Mouse (Mus musculus): ENCODE measurements at regions not wholly inside any gene's neighbourhood (a gene's known extent, or its start where the extent isn't known, plus 50 kb on each side); places are given as distances from the start of the nearest gene placed in this dataset.
A peak's percentile ranks its signal among the peaks of the same experiment; 100 is the strongest.

GRCm38 (mm10) chr1:168823184-168823583 is 391.1 kb upstream of the Pbx1 start:
- Histone ChIP-seq H3K36me3 (no peaks in the 10 kb centered on the region), H3K4me1 (no peaks in the 10 kb centered on the region), H3K4me3 (no peak overlapping the region), H3K27ac (no peak overlapping the region), H3K9me3 (replicated peaks) (no peaks in the 10 kb centered on the region), H3K27me3 (ENCODE audit: low read depth, poor library complexity, severe bottlenecking) (no peaks in the 10 kb centered on the region)
- DNase-seq (ENCODE audit: low spot score) = no peak
- WGBS = 90% methylated on average over 3 of the region's 3 CpGs

GRCm38 (mm10) chr1:168818381-168818780 is 386.3 kb upstream of the Pbx1 start:
- Histone ChIP-seq H3K27ac (no peak overlapping the region), H3K36me3 (no peaks in the 10 kb centered on the region), H3K9me3 (replicated peaks) (no peaks in the 10 kb centered on the region), H3K4me3 (no peak overlapping the region), H3K27me3 (ENCODE audit: low read depth, poor library complexity, severe bottlenecking) (no peaks in the 10 kb centered on the region), H3K4me1 (no peaks in the 10 kb centered on the region)
- 94% methylated on average over 5 of the region's 5 CpGs for WGBS
- DNase-seq (ENCODE audit: low spot score) = no peak

DNA sequence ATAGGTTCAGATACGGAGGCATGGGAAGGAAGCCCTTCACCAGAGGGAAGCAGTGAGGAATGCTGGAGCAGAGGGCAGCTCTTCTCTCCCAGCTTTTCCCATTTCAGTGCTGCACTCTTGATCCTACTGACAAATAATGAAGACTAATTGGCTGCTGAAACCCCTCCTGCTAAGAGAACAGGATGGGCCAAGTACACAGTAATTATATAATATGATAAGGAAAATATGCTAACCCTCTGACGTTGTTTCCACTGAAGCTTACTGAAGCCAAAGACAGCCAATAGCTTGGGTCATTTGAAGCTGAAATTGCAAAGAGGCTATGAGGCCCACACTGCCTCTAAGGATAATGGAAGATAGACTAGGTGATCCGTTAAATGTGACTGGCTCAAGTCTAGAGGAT is 375.0 kb upstream of the Pbx1 start:
- H3K9me3 ChIP-seq (replicated peaks) = no peaks in the 10 kb centered on the region
- no peaks in the 10 kb centered on the region for H3K36me3 ChIP-seq
- H3K4me3 ChIP-seq = no peak overlapping the region
- 40% methylated on average over 3 of the region's 3 CpGs for WGBS
- DNase-seq (ENCODE audit: low spot score) = no peak
- no peak overlapping the region for H3K27ac ChIP-seq
- no peaks in the 10 kb centered on the region for H3K27me3 ChIP-seq (ENCODE audit: low read depth, poor library complexity, severe bottlenecking)
- no peaks in the 10 kb centered on the region for H3K4me1 ChIP-seq

DNA sequence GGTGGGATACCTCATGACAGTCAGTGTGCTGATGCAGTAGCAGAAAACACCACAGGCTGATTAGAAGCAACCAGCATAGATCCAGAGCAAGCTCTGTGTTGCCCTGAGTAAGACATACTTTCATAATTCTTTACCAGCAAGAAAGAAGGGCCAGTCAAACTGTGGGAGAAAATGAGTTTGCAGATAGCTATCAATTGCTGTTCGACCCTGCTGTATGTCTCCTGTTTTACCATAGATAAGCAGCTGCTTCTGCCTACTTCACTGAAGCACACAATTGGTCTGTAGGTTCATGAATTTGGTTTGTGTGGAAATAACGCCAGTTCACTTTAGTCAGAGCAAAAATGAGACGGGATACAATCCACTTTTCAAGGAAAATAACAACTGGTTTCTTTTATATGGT is 373.4 kb upstream of the Pbx1 start:
- no peak for DNase-seq (ENCODE audit: low spot score)
- H3K36me3 ChIP-seq = no peaks in the 10 kb centered on the region
- 90% methylated on average over 3 of the region's 3 CpGs for WGBS
- no peaks in the 10 kb centered on the region for H3K9me3 ChIP-seq (replicated peaks)
- H3K4me1 ChIP-seq = no peaks in the 10 kb centered on the region
- H3K27me3 ChIP-seq (ENCODE audit: low read depth, poor library complexity, severe bottlenecking) = no peaks in the 10 kb centered on the region
- no peak overlapping the region for H3K4me3 ChIP-seq
- H3K27ac ChIP-seq = no peak overlapping the region

GRCm38 (mm10) chr1:168801046-168801445 is 369.0 kb upstream of the Pbx1 start:
- no peak overlapping the region for H3K27ac ChIP-seq
- H3K27me3 ChIP-seq (ENCODE audit: low read depth, poor library complexity, severe bottlenecking) = no peaks in the 10 kb centered on the region
- no peak for DNase-seq (ENCODE audit: low spot score)
- H3K36me3 ChIP-seq = no peaks in the 10 kb centered on the region
- H3K4me3 ChIP-seq = no peak overlapping the region
- 91% methylated on average over 1 of the region's 1 CpGs for WGBS
- no peaks in the 10 kb centered on the region for H3K4me1 ChIP-seq
- no peaks in the 10 kb centered on the region for H3K9me3 ChIP-seq (replicated peaks)

GRCm38 (mm10) chr1:168786731-168787130 is 354.7 kb upstream of the Pbx1 start:
- Histone ChIP-seq H3K27ac (0 out of 2 replicates have a peak overlapping the region, but pooled peaks have one; percentile 61), H3K9me3 (replicated peaks) (no peaks in the 10 kb centered on the region), H3K4me3 (no peak overlapping the region), H3K27me3 (ENCODE audit: low read depth, poor library complexity, severe bottlenecking) (no peaks in the 10 kb centered on the region), H3K36me3 (no peaks in the 10 kb centered on the region), H3K4me1 (peaks cover 15% of the 10 kb centered on the region)
- WGBS = 42% methylated on average over 3 of the region's 3 CpGs
- DNase-seq (ENCODE audit: low spot score) = no peak

- peaks cover 15% of the 10 kb centered on the region for H3K4me1 ChIP-seq
- DNase-seq (ENCODE audit: low spot score) = no peak
- H3K36me3 ChIP-seq = no peaks in the 10 kb centered on the region
- no peak overlapping the region for H3K27ac ChIP-seq
- no peaks in the 10 kb centered on the region for H3K27me3 ChIP-seq (ENCODE audit: low read depth, poor library complexity, severe bottlenecking)
- H3K4me3 ChIP-seq = no peak overlapping the region
- H3K9me3 ChIP-seq (replicated peaks) = no peaks in the 10 kb centered on the region
Observed at GRCm38 (mm10) chr1:168783851-168784250, 351.8 kb upstream of the Pbx1 start.

DNA sequence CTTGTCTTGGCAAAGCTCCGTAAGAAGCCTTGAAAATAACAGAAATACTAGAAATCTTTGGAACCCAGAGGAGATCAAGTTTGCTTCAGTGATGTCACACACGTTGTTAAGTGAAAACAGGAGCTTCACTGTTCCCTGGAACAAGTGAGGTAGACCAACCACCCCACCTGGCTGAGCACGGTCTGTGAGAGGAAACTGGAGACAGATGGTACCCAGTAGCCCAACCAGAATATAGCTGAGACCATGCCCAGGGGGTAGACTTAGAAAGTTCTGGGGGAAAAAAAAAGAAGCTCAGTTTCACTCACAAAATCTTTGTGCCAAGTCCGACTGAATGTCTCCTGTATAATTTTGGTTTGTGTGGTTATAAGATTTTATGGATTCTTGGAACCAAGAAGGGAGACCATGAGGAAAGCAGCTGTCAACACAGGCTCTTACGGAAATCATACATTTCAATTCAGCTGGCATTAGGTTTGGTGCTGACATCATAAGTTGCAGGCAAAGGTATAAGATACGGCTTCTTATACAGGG is 332.4 kb upstream of the Pbx1 start:
- no peaks in the 10 kb centered on the region for H3K9me3 ChIP-seq (replicated peaks)
- H3K4me1 ChIP-seq = peaks cover 17% of the 10 kb centered on the region
- WGBS = 84% methylated on average over 6 of the region's 6 CpGs
- H3K36me3 ChIP-seq = no peaks in the 10 kb centered on the region
- no peaks in the 10 kb centered on the region for H3K27me3 ChIP-seq (ENCODE audit: low read depth, poor library complexity, severe bottlenecking)
- no peak for DNase-seq (ENCODE audit: low spot score)
- H3K27ac ChIP-seq = no peak overlapping the region
- H3K4me3 ChIP-seq = no peak overlapping the region

GRCm38 (mm10) chr1:168761095-168761494 is 329.0 kb upstream of the Pbx1 start:
- whole genome bisulfite sequencing = 87% methylated on average over 2 of the region's 2 CpGs
- no peak overlapping the region for H3K27ac ChIP-seq

DNA sequence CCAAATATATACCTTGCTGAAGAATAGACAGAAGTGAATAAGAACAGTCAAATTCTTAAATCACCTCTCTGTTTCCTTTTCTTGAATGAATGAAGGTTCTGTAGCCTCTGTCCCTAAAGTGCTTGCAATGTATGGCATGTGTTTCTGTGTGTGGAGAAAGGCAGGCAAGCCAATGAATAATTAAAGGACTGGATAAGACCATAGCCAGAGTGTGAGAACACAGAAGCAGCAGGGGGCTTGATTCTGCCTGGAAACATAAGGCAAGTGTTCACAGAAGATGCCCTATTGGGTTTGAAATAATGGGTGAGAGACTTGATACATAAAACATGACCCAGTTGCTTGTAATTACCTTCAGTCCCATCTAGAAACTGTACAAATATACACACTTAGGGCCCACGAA is 328.2 kb upstream of the Pbx1 start:
- no peak overlapping the region for H3K27ac ChIP-seq
- H3K4me3 ChIP-seq = no peak overlapping the region
- no peak for DNase-seq (ENCODE audit: low spot score)
- peaks cover 30% of the 10 kb centered on the region for H3K4me1 ChIP-seq
- H3K9me3 ChIP-seq (replicated peaks) = no peaks in the 10 kb centered on the region
- H3K27me3 ChIP-seq (ENCODE audit: low read depth, poor library complexity, severe bottlenecking) = no peaks in the 10 kb centered on the region
- H3K36me3 ChIP-seq = no peaks in the 10 kb centered on the region
- 88% methylated on average over 1 of the region's 1 CpGs for WGBS

More at GRCm38 (mm10) chr1:168761095-168761494, 329.0 kb upstream of the Pbx1 start:
- Histone ChIP-seq H3K9me3 (replicated peaks) (no peaks in the 10 kb centered on the region), H3K4me3 (no peak overlapping the region), H3K4me1 (peaks cover 22% of the 10 kb centered on the region), H3K27me3 (ENCODE audit: low read depth, poor library complexity, severe bottlenecking) (no peaks in the 10 kb centered on the region), H3K36me3 (no peaks in the 10 kb centered on the region)
- DNase-seq (ENCODE audit: low spot score) = no peak

DNA sequence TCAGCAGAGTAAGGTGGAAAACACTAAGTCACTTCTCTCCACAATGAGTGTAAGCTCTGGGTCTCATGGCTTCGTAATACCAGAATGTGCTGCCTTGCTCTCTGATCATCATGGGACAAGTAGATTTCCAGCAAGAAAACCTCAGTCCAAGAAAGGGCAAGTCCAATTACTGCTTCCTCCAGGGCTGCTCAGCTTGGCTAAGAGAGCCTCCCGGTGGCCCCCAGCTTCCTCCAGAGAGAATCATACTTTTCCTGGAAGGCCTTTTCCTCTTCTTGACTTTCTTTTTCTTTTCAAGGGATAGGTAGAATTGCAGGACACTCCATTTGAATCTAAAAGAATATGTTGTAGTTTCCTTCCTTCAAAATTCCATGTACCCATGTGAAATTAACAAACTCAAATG is 326.8 kb upstream of the Pbx1 start:
- H3K36me3 ChIP-seq = no peaks in the 10 kb centered on the region
- H3K27me3 ChIP-seq (ENCODE audit: low read depth, poor library complexity, severe bottlenecking) = no peaks in the 10 kb centered on the region
- H3K9me3 ChIP-seq (replicated peaks) = no peaks in the 10 kb centered on the region
- H3K4me3 ChIP-seq = no peak overlapping the region
- WGBS = 86% methylated on average over 2 of the region's 2 CpGs
- H3K4me1 ChIP-seq = peaks cover 44% of the 10 kb centered on the region
- no peak for DNase-seq (ENCODE audit: low spot score)
- no peak overlapping the region for H3K27ac ChIP-seq

DNA sequence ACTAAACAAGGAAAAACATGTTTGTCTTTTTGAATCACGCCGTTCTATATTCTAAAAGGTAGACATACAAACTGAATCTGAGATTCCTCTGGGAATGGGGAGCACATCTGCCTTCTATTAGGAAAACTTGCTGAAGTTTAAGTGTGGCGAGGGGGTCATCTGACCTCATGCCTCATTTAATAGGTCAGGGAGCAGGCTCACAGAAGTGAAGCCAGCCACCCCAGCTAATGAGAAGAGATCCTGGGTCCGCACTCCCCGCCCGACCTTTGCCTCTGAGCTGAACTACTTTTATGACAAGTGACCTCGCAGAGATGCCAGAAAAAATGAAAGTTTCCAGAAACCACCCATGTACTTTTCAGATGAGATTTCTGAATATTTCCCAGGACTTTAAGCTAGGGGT is 322.1 kb upstream of the Pbx1 start:
- no peaks in the 10 kb centered on the region for H3K9me3 ChIP-seq (replicated peaks)
- H3K4me3 ChIP-seq = 0 out of 2 replicates have a peak overlapping the region, but pooled peaks have one; percentile 13
- WGBS = 16% methylated on average over 7 of the region's 7 CpGs
- no peaks in the 10 kb centered on the region for H3K36me3 ChIP-seq
- no peaks in the 10 kb centered on the region for H3K27me3 ChIP-seq (ENCODE audit: low read depth, poor library complexity, severe bottlenecking)
- peak overlapping the region; percentile 26; the same call in 1 of the 2 replicates for H3K27ac ChIP-seq
- H3K4me1 ChIP-seq = peaks cover 31% of the 10 kb centered on the region
- DNase-seq (ENCODE audit: low spot score) = peak; percentile 72

GRCm38 (mm10) chr1:168743435-168743834 is 311.4 kb upstream of the Pbx1 start:
- Histone ChIP-seq H3K9me3 (replicated peaks) (no peaks in the 10 kb centered on the region), H3K27me3 (ENCODE audit: low read depth, poor library complexity, severe bottlenecking) (no peaks in the 10 kb centered on the region), H3K27ac (no peak overlapping the region), H3K4me3 (no peak overlapping the region), H3K36me3 (no peaks in the 10 kb centered on the region), H3K4me1 (no peaks in the 10 kb centered on the region)
- 75% methylated on average over 1 of the region's 1 CpGs for WGBS
- DNase-seq (ENCODE audit: low spot score) = no peak

DNA sequence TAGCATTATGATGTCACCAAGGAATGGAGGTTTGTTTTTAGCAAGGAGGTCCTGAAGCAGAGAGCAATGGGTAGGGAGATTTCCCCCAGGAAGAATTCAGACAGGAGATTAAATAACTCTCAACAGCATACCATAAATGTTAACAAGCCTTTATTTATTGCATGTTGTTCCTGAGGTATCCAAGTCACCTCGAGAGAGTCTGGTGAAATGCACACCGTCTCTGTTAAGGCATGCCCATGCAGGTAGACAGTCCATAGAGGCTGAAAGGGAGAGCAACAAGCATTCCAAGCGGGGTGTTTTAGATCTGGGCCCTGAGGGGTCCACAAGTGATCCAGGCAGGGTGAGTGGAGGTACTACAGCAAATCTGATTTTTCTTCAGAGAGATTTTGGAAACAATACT is 305.9 kb upstream of the Pbx1 start:
- WGBS = 64% methylated on average over 3 of the region's 3 CpGs
- Histone ChIP-seq H3K9me3 (replicated peaks) (no peaks in the 10 kb centered on the region), H3K27me3 (ENCODE audit: low read depth, poor library complexity, severe bottlenecking) (no peaks in the 10 kb centered on the region), H3K4me3 (no peak overlapping the region), H3K36me3 (no peaks in the 10 kb centered on the region), H3K27ac (no peak overlapping the region), H3K4me1 (peaks cover 8% of the 10 kb centered on the region)
- no peak for DNase-seq (ENCODE audit: low spot score)
